Mouse (Mus musculus) layer of hippocampus, postnatal 25 days (tissue): Measurements from ENCODE around the gene Nostrin. TPM values are rescaled to one million over a fixed set of nuclear protein-coding genes. Genes with fewer than 3 reads are reported as not detected.

Experiments
- DNase-seq, 2 experiments: peaks; one replicate each; pipeline ENCODE4 v3.0.0; 2022; ENCODE audit warnings: mixed read lengths in 2 of 2, low spot score in 1 of 2; ENCODE audit errors: extremely low spot score in 1 of 2
- total RNA-seq, 2 experiments: library from RNA; stranded (reverse); gene quantifications; 2 replicates each; pipeline ENCODE4 v1.2.3; 2021

Gene Nostrin
- 1 to 10 TPM; 3.3 to 4.2 TPM for total RNA-seq

- no peak for DNase-seq
Observed at GRCm38 (mm10) chr2:69135661-69136576, at the start of gene Nostrin. TSS of gene Nostrin (plus strand) at chr2:69135800.

GRCm38 (mm10) chr2:69086505-69087260 is 48.9 kb upstream of the Nostrin start:
- DNase-seq: no peak

- DNase-seq: no peak
Observed at GRCm38 (mm10) chr2:69095836-69096235, 39.8 kb upstream of the Nostrin start.

- no peak for DNase-seq
Observed at GRCm38 (mm10) chr2:69096821-69097220, 38.8 kb upstream of the Nostrin start.

- no peak for DNase-seq
Observed at GRCm38 (mm10) chr2:69097526-69097925, 38.1 kb upstream of the Nostrin start.

- DNase-seq: no peak
Observed at GRCm38 (mm10) chr2:69098701-69099100, 36.9 kb upstream of the Nostrin start.

GRCm38 (mm10) chr2:69099147-69099546 is 36.5 kb upstream of the Nostrin start:
- no peak for DNase-seq

GRCm38 (mm10) chr2:69100706-69101105 is 34.9 kb upstream of the Nostrin start:
- no peak for DNase-seq

GRCm38 (mm10) chr2:69103526-69103925 is 32.1 kb upstream of the Nostrin start:
- no peak for DNase-seq

GRCm38 (mm10) chr2:69104511-69105145 is 31.0 kb upstream of the Nostrin start:
- no peak for DNase-seq

- no peak for DNase-seq
Observed at GRCm38 (mm10) chr2:69109246-69109645, 26.4 kb upstream of the Nostrin start.

GRCm38 (mm10) chr2:69109710-69110109 is 25.9 kb upstream of the Nostrin start:
- DNase-seq: no peak

- DNase-seq: no peak
Observed at GRCm38 (mm10) chr2:69112609-69113008, 23.0 kb upstream of the Nostrin start.

- no peak for DNase-seq
Observed at GRCm38 (mm10) chr2:69113829-69114547, 21.6 kb upstream of the Nostrin start.

GRCm38 (mm10) chr2:69115921-69116320 is 19.7 kb upstream of the Nostrin start:
- DNase-seq: no peak

GRCm38 (mm10) chr2:69116767-69117166 is 18.8 kb upstream of the Nostrin start:
- DNase-seq: no peak

GRCm38 (mm10) chr2:69118994-69119393 is 16.6 kb upstream of the Nostrin start:
- DNase-seq: no peak

- no peak for DNase-seq
Observed at GRCm38 (mm10) chr2:69119718-69120117, 15.9 kb upstream of the Nostrin start.

GRCm38 (mm10) chr2:69121681-69122080 is 13.9 kb upstream of the Nostrin start:
- no peak for DNase-seq

GRCm38 (mm10) chr2:69125425-69125824 is 10.2 kb upstream of the Nostrin start:
- DNase-seq: no peak
